Mouse (Mus musculus) cerebellum, adult 2 months (tissue): ENCODE data around the gene Klk1b3.
"Not testable (repeated sequence)": the region's sequence is repeated elsewhere in the genome, so short reads cannot be mapped to it uniquely, and the experiment has no call there.

ENCODE experiments used
- CTCF ChIP-seq: fragments of 200-500 bp; IDR thresholded peaks from 2 replicates; pipeline ENCODE4 v1.5.1; 2011; ENCODE audit warnings: low read depth, mild to moderate bottlenecking, control low read depth, low read length, moderate library complexity, borderline replicate concordance; ENCODE audit not compliant: insufficient read depth
- POLR2A ChIP-seq: fragments of 200-500 bp; IDR thresholded peaks from 2 replicates; pipeline ENCODE4 v1.6.1; 2011; ENCODE audit warnings: low read length, control low read depth, borderline replicate concordance; ENCODE audit not compliant: insufficient read depth

DNA sequence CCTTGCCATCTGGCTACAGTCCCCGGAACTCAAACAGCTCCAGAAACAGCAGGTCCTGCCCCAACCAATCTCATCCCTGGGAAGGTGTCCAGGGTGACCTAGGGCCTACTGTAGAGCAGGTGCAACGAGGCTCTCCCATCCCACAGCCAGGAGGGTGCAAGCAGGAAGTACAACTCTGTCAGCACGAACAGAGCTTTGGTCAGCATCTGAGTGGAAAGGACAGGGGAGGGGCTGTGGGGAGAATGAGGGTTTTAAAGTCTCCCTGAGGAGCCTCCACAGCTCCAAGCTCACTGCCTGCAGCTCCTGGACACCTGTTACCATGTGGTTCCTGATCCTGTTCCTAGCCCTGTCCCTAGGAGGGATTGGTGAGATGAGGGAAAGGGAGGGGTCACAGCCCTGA is 9.1 kb downstream of the Klk1b3 start, which contains the start of gene Klk1b4:
- TF ChIP-seq CTCF, POLR2A: not testable (repeated sequence)
